Mouse (Mus musculus): ENCODE results near the gene Smarcd3.
"Not testable (repeated sequence)": the region's sequence is repeated elsewhere in the genome, so short reads cannot be mapped to it uniquely, and the experiment has no call there.

The Smarcd3 gene

GRCm38 (mm10) chr5:24555335-24555734 lies 68.9 kb downstream of the Smarcd3 start:
- not testable (repeated sequence) for DNase-seq (ENCODE audit: low spot score)

DNA sequence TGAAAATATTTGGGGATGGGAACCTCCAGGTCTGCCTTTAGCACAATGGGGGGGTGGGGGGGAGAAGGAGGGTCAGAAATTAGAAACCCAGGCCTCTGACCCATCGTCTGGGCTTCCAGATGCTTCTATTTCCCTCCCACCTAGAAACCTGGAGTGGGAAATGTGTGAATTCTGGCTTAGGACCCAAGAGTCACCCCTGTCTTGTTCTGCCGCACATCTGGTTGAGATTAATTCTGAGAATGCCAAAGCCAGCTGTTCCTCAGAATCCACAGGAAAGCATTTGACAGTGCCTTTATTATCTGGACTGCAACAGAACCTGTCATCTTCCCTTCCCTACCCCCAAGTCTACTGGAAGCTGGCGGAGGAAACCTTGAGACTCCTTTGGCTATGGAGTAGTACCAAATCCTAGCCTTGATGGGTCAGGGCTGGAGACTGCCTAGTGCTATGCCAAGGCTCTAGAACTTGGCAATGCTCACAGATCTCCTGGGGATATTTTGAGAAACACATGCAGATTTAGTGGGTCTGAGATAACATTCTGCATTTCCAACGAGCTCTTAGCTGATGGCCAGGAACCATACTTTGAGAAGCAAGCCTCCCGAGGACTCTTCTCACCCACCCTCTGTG lies 70.5 kb downstream of the Smarcd3 start:
- no peak for DNase-seq (ENCODE audit: low spot score)

GRCm38 (mm10) chr5:24551317-24551688 lies 72.9 kb downstream of the Smarcd3 start:
- no peak for DNase-seq (ENCODE audit: low spot score)

DNA sequence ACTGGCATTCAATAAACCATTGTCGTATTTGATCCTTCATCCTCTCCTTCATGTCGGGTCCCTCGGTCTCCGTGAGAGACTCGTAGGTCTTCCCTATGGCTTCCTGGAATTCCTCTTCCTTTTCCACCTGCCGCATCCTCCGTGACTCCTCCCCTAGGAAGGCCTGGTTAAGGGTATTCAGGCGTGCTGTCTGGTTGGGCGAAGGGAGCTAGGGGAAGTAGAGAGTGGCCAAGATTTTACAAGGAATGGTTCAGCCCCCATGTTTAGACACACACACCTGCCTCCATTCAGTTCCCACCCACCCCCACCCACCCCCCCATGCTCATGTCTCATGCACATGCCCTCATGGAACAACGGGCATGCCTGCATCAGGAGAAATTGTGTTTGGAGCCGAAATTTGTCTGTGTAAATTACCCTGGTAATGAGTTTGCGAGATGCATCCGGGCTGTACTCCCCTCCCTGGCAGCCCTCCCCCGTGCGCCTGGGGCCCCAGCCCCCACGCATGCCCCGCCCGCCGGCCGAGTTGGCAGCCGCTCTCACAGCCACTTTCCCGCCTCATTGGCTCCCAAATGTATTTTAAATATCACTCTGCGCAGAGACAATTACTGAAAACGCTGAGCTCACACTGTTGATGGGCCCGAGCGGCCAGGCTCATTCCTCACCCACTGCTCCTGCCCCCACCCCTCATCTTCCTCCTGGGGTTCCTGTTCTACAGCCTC lies 73.5 kb downstream of the Smarcd3 start:
- no peak for DNase-seq (ENCODE audit: low spot score)

DNA sequence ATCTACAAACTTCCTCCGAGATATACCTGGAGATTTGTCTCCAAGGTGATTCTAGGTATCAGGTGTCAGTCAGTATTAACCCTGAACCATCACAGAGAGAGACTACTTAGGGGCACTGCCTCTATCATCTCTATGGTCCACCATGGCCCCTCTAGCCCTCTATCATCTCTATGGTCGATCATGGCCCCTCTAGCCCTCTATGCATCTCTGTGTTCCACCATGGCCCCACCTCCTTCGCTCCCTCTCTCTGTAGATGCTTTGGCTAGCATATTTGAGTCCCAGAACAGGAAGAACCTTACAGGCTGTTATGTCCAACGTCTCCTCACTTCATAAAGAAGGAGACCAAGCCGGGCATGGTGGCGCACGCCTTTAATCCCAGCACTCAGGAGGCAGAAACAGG lies 81.6 kb downstream of the Smarcd3 start:
- DNase-seq (ENCODE audit: low spot score): no peak

GRCm38 (mm10) chr5:24541144-24541569 lies 83.1 kb downstream of the Smarcd3 start:
- no peak for DNase-seq (ENCODE audit: low spot score)
